Mouse (Mus musculus): ENCODE results near the gene Gtf2a1. TPM values are rescaled to one million over a fixed set of nuclear protein-coding genes. Genes with fewer than 3 reads are reported as not detected.

Gtf2a1 gene
- 0.93 and 3.8 TPM in 2 replicates for polyA plus RNA-seq (2012; ENCODE audit: insufficient read depth, low replicate concordance)

- peaks cover 34% of the 10 kb centered on the region for H3K4me1 ChIP-seq
- H3K36me3 ChIP-seq (replicated peaks; ENCODE audit: low read length), result peaks cover 16% of the 10 kb centered on the region
- H3K4me3 ChIP-seq (replicated peaks), result peak within 1 kb of the TSS; percentile 97
- TF ChIP-seq GATA1 (IDR thresholded peaks at IDR 0.05; ENCODE audit: borderline replicate concordance, low read length) (no peak), FLI1 (IDR thresholded peaks at IDR 0.05; ENCODE audit: low read length) (no peak)
- no peaks in the 10 kb centered on the region for H3K9me3 ChIP-seq
- H3K27me3 ChIP-seq (replicated peaks), result no peaks in the 10 kb centered on the region
Observed at GRCm38 (mm10) chr12:91589847-91590690, at the start of gene Gtf2a1. Gtf2a1 (minus strand) TSS chr12:91590487.

- peaks cover 12% of the 10 kb centered on the region for H3K4me1 ChIP-seq
- no peak for TF ChIP-seq GATA1 (IDR thresholded peaks at IDR 0.05; ENCODE audit: borderline replicate concordance, low read length)
- TF ChIP-seq FLI1 (IDR thresholded peaks at IDR 0.05; ENCODE audit: low read length), result no peak
- peaks cover under 1% of the 10 kb centered on the region for H3K27me3 ChIP-seq (replicated peaks)
- H3K36me3 ChIP-seq (replicated peaks; ENCODE audit: low read length), result peaks cover 98% of the 10 kb centered on the region
- no peak overlapping the region for H3K4me3 ChIP-seq (replicated peaks)
- H3K9me3 ChIP-seq, result peaks cover 1% of the 10 kb centered on the region
Observed at GRCm38 (mm10) chr12:91638351-91638750, 48.1 kb upstream of the Gtf2a1 start.

- Histone ChIP-seq H3K9me3 (peaks cover 5% of the 10 kb centered on the region), H3K27me3 (replicated peaks) (peaks cover 3% of the 10 kb centered on the region), H3K4me1 (peaks cover 8% of the 10 kb centered on the region), H3K36me3 (replicated peaks; ENCODE audit: low read length) (peaks cover 94% of the 10 kb centered on the region), H3K4me3 (replicated peaks) (no peak overlapping the region)
- no peak for TF ChIP-seq FLI1 (IDR thresholded peaks at IDR 0.05; ENCODE audit: low read length)
- no peak for TF ChIP-seq GATA1 (IDR thresholded peaks at IDR 0.05; ENCODE audit: borderline replicate concordance, low read length)
Observed at GRCm38 (mm10) chr12:91637136-91637909, 47.0 kb upstream of the Gtf2a1 start.

- H3K4me1 ChIP-seq, result peaks cover 14% of the 10 kb centered on the region
- H3K36me3 ChIP-seq (replicated peaks; ENCODE audit: low read length), result peaks cover 10% of the 10 kb centered on the region
- peaks cover 2% of the 10 kb centered on the region for H3K27me3 ChIP-seq (replicated peaks)
- TF ChIP-seq GATA1 (IDR thresholded peaks at IDR 0.05; ENCODE audit: borderline replicate concordance, low read length) (no peak), FLI1 (IDR thresholded peaks at IDR 0.05; ENCODE audit: low read length) (no peak)
- 0 out of 2 replicates have a peak, but pooled peaks cover 4% of the 10 kb centered on the region for H3K9me3 ChIP-seq
- H3K4me3 ChIP-seq (replicated peaks), result no peak overlapping the region
Observed at GRCm38 (mm10) chr12:91626482-91626881, 36.2 kb upstream of the Gtf2a1 start.

- TF ChIP-seq FLI1 (IDR thresholded peaks at IDR 0.05; ENCODE audit: low read length) (no peak), GATA1 (IDR thresholded peaks at IDR 0.05; ENCODE audit: borderline replicate concordance, low read length) (no peak)
- peaks cover 2% of the 10 kb centered on the region for H3K27me3 ChIP-seq (replicated peaks)
- H3K9me3 ChIP-seq, result 0 out of 2 replicates have a peak, but pooled peaks cover 4% of the 10 kb centered on the region
- no peak overlapping the region for H3K4me3 ChIP-seq (replicated peaks)
- peaks cover 5% of the 10 kb centered on the region for H3K36me3 ChIP-seq (replicated peaks; ENCODE audit: low read length)
- H3K4me1 ChIP-seq, result peaks cover 16% of the 10 kb centered on the region
Observed at GRCm38 (mm10) chr12:91625013-91625412, 34.7 kb upstream of the Gtf2a1 start.

- H3K4me3 ChIP-seq (replicated peaks), result no peak overlapping the region
- H3K27me3 ChIP-seq (replicated peaks), result peaks cover 7% of the 10 kb centered on the region
- no peaks in the 10 kb centered on the region; the same call in 1 of the 2 replicates for H3K4me1 ChIP-seq
- no peak for TF ChIP-seq GATA1 (IDR thresholded peaks at IDR 0.05; ENCODE audit: borderline replicate concordance, low read length)
- TF ChIP-seq FLI1 (IDR thresholded peaks at IDR 0.05; ENCODE audit: low read length), result no peak
- no peaks in the 10 kb centered on the region for H3K36me3 ChIP-seq (replicated peaks; ENCODE audit: low read length)
- H3K9me3 ChIP-seq, result peaks cover 10% of the 10 kb centered on the region
Observed at GRCm38 (mm10) chr12:91609425-91609824, 19.1 kb upstream of the Gtf2a1 start.

GRCm38 (mm10) chr12:91607678-91608077 lies 17.4 kb upstream of the Gtf2a1 start:
- no peaks in the 10 kb centered on the region; the same call in 1 of the 2 replicates for H3K4me1 ChIP-seq
- TF ChIP-seq FLI1 (IDR thresholded peaks at IDR 0.05; ENCODE audit: low read length), result no peak
- TF ChIP-seq GATA1 (IDR thresholded peaks at IDR 0.05; ENCODE audit: borderline replicate concordance, low read length), result no peak
- H3K9me3 ChIP-seq, result peaks cover 10% of the 10 kb centered on the region
- no peaks in the 10 kb centered on the region for H3K36me3 ChIP-seq (replicated peaks; ENCODE audit: low read length)
- H3K27me3 ChIP-seq (replicated peaks), result peaks cover 7% of the 10 kb centered on the region
- H3K4me3 ChIP-seq (replicated peaks), result no peak overlapping the region

GRCm38 (mm10) chr12:91606651-91607050 lies 16.4 kb upstream of the Gtf2a1 start:
- Histone ChIP-seq H3K9me3 (peaks cover 10% of the 10 kb centered on the region), H3K27me3 (replicated peaks) (peaks cover 5% of the 10 kb centered on the region), H3K36me3 (replicated peaks; ENCODE audit: low read length) (no peaks in the 10 kb centered on the region), H3K4me1 (no peaks in the 10 kb centered on the region; the same call in 1 of the 2 replicates), H3K4me3 (replicated peaks) (no peak overlapping the region)
- TF ChIP-seq FLI1 (IDR thresholded peaks at IDR 0.05; ENCODE audit: low read length) (no peak), GATA1 (IDR thresholded peaks at IDR 0.05; ENCODE audit: borderline replicate concordance, low read length) (no peak)

- Histone ChIP-seq H3K27me3 (replicated peaks) (peaks cover 5% of the 10 kb centered on the region), H3K4me3 (replicated peaks) (no peak overlapping the region), H3K9me3 (peaks cover 9% of the 10 kb centered on the region), H3K36me3 (replicated peaks; ENCODE audit: low read length) (no peaks in the 10 kb centered on the region), H3K4me1 (no peaks in the 10 kb centered on the region; the same call in 1 of the 2 replicates)
- no peak for TF ChIP-seq FLI1 (IDR thresholded peaks at IDR 0.05; ENCODE audit: low read length)
- no peak for TF ChIP-seq GATA1 (IDR thresholded peaks at IDR 0.05; ENCODE audit: borderline replicate concordance, low read length)
Observed at GRCm38 (mm10) chr12:91604600-91604999, 14.3 kb upstream of the Gtf2a1 start.

Measured in megakaryocyte, embryonic 14.5 days (primary cell).